Mouse (Mus musculus) spleen, adult 12 weeks (tissue): ENCODE data around the gene Rin2.

Source experiments
- DNase-seq: peaks from one replicate; pipeline ENCODE4 v3.0.0; 2022; ENCODE audit warnings: low spot score

The Rin2 gene

GRCm38 (mm10) chr2:145829231-145829630 is 154.2 kb downstream of the Rin2 start:
- no peak for DNase-seq

DNA sequence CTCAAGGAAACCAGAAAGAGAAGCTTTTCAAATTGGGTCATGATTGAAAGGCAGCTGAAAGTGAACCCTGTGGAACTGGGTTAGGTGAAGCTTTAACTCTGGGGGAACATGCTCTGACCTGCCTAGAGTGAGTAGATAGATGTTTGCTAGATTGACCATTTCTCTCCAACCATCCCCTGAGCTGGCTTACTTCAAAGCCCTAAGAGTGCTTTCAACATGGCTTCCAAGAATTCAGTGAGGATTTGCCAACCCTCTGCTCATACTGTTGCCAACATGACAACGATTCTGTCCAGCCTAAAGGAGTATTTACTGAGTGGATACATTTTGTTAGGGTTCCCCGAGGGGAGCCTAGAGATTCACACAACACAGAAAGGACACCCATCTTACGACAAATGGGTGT is 155.4 kb downstream of the Rin2 start:
- no peak for DNase-seq

DNA sequence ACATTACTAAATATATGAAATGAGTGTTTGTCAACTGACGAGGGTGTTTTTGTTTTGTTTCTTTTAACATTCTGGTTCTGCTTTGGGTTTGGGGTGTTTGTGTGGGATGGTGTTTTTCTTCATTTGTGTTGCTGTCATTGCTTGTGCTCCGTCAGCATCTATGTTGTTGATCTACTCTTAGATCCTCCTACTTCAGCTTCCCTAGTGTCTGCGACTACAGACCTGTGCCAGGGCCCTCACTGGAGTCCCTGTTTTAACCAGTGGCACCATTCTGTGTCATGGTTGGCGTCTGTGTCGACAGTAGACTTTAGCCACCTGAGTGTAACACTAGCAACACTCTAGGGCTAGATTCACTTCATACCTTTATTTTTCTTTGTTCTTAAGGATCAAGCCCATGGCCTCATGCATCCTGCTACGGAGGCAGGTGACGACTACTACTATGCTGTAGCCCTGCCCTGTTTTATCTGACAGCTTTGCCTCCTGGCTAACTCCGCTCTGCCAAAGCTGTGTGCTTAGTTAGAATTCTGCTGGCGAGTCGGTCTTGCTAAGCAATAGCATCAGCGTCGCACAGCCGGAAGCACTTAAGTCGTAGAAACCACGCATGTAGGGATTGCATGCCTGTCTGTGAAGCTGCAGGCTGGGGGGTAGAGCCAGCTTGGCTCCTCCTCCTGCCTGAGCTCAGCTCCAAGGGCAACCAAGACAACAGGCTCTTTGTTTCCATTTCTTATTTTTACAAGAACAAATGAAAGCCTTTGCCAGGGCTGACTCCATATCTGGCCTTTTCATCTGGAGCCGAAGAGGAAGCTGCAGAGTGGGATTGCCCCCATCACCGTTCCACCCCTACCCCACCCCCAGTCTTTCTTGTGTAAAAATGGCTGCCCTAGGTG is 157.2 kb downstream of the Rin2 start:
- no peak for DNase-seq

DNA sequence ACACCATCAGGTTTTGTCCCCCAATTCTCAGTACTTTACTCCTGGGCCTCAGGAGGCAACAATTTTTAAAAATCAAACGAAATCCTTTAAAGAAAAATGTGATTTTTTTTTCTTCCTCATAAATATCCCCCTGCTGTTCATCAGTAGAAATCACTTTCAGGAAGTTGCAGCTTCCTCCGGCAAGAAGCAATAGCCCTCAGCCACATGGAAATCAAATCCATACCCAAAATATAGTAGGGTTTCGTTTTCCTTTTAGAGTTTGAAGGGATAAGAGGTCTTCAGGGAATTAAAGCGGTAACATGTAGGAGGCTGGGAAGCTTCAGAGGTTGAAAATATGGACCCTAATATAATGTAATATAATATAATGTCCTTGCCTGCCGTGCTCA is 157.8 kb downstream of the Rin2 start:
- DNase-seq: no peak

GRCm38 (mm10) chr2:145833341-145833740 is 158.3 kb downstream of the Rin2 start:
- DNase-seq: no peak

DNA sequence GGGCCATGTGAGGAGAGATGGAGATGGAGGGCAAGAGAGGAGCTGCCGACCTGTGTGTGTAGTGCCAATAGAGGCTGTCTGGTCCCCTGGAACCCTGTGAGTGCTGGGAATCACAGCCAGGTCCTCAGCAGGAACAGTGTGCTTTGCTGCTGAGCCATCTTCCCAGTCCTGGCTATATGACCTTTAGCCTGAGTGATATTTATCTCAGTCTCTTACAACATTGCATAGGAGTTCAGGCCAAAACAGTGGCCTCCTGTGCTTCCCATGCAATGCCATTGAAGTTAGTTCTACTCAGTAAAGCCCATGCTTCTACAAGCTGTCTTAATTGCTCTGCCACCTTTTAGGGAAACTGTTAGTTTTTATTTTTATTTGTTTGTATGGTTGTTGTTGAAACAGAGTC is 160.9 kb downstream of the Rin2 start:
- no peak for DNase-seq

- DNase-seq: no peak
These were observed 163.7 kb downstream of the Rin2 start for GRCm38 (mm10) chr2:145838675-145839074.

DNA sequence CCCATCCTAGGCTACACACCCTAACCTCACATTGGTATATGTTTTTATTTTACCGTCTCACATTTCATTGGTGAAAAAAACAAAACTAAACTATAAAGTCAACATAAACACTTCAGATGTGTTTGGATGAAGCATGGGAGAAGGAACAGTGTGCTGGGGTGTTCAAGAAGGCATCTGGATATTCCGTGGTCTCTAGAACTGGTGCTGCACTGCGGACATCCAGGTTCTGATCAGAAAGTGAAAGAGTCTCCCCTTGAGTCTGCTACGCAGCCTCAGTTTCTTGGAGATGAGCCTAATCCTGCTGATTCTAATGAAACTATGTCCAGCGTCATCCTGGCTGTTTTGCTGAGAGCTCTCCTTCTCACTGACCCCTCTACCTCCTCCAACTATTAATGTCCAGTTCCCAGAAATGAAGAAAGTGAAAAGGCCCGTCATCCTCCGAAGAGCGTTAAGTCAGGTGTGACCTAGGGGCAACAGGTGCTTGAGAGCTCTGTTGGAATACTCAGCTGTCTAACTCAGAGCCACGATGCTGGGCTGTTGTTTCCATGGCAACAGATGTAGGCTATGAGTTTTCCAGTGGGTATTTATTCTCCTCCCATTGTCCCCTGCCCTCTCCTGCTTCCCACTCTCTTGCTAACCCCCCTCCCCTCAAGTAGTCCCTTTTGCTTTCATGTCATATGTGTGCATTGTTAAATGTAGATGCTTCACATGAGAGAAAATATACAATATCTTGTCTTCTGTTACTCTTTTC is 164.7 kb downstream of the Rin2 start:
- no peak for DNase-seq

DNA sequence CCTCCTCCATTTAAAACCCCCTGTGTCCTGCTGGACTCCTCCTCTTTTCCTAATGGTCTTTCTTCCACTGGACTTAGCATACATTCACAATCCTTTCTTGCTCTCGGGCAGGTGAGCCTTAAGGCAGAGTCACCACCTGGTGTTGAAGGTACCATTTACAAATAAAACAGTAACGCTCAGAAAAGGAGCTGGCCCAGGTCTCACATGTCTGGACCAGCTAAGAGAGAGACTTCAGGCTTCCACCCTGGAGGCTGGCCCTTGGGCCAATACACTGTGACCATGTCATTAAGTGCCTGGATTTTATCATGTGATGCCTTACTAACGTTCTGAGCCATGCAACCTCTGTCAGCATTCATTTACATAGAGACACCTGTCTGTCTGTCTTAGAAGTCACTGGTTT is 165.3 kb downstream of the Rin2 start:
- DNase-seq: no peak

DNA sequence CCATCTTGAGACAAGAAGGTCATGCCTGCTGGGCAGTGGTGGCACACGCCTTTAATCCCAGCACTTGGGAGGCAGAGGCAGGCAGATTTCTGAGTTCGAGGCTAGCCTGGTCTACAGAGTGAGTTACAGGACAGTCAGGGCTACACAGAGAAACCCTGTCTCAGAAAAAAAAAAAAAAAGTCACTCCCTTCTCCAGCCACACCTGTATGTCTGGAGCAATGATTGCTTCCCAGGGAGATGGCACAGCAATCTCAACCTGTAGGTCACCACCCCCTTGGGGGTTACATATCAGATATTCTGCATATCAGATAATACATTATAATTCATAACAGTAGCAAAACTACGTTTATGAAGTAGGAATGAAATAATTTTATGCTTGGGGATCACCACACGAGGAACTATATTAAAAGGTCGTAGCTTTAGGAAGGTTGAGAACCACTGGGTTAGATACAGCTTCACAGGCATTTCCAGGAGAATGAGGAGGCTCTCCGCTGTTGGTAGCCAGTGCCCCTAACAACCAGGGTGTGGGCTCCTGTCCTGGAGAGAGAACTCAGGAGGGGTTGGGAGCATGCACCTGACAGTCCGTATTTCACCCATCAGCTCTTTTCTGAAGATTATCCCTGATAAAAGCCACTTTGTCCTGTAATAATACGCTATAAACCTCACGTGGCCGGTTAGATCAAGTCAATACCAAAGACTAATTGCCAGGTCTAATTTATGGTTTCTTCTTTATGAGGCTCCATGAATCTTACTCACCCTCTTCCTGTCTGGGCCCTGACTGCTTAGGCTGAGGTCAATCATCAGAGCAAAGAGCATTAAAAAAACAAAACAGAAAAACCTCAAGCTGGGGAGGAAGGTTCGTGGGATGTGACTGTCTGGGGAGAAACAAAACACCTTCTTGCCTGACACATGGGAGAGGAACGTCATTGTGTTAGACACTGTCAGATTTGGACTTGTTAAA is 166.2 kb downstream of the Rin2 start:
- DNase-seq: no peak

- DNase-seq: no peak
These were observed 168.3 kb downstream of the Rin2 start for GRCm38 (mm10) chr2:145843322-145843721.

- DNase-seq: no peak
These were observed 171.6 kb downstream of the Rin2 start for GRCm38 (mm10) chr2:145846595-145846994.

- no peak for DNase-seq
These were observed 174.3 kb downstream of the Rin2 start for GRCm38 (mm10) chr2:145849170-145849905.

- no peak for DNase-seq
These were observed 175.8 kb downstream of the Rin2 start for GRCm38 (mm10) chr2:145850779-145851178.

DNA sequence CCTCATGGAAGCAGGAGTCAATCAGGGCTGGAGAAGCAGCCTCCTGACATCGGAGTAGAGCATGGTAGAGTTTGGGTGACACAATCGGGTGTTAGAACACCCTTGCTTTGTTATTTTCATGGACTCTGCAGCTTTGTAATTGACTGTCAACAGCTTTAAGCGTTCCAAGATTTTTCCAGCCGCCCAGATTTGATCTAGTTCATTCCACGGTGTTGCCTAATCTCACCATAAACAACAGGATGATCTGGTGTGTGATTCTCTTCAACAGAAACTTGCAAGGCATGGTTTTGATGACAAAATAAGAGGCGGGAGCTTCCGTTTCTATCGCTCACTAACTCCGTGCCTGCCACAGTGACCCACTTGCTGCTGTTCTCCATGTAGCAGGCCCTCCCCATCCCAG is 180.8 kb downstream of the Rin2 start:
- DNase-seq: no peak

- DNase-seq: no peak
These were observed 182.8 kb downstream of the Rin2 start for GRCm38 (mm10) chr2:145857864-145858263.

- DNase-seq: no peak
These were observed 184.5 kb downstream of the Rin2 start for GRCm38 (mm10) chr2:145859442-145859931.

- DNase-seq: no peak
These were observed 185.2 kb downstream of the Rin2 start for GRCm38 (mm10) chr2:145859932-145860801.

DNA sequence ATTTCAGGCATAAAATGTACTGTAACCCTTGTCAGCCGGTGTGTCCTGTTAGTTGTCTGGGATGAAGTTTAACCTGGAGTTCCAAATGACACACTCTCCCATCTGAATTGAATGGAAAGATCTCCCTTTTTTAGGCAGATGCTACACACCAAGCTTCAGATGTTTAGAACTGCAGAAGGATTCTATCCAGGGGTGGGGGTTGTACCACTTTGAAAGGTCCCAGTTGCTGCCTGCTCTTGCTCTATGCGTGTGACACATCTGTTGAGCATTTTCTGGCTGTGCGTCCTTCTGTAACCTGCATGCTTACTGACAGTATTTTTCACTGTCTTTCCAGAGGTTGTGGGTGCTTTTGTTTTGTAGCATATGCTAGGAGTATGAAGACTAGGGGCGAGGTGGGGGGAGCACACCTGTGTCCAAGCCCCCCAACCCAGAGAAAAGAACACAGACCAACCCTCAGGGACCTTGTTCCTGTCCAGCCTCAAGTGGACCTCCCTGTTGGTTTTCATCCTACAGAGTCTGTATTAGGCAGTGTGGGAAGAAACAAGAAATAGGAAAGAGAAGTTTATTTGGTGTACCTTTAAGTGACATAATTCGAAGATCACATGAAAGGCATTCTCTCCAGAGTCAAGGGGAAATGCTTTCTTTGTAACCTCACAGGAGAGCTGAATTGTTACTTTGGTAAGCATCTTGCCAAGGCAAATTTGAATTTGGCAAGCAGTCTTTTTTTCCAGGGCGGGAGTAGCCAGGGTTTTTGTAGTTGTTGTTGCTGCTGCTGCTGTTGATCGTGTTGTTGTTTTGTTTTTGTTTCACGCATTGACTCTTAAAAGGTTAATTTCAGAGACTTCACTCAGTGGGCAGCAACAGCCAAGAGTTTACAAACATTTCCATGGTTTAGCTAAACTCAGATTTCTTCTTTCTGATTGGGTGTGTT is 186.4 kb downstream of the Rin2 start:
- DNase-seq: no peak
